Mouse (Mus musculus): ENCODE data around the gene Itga3.

Gene Itga3

GRCm38 (mm10) chr11:95032945-95033344 lies 43.7 kb downstream of the Itga3 start:
- 48% methylated on average over 6 of the region's 6 CpGs for WGBS

- 66% methylated on average over 13 of the region's 13 CpGs for WGBS
These were observed 48.6 kb downstream of the Itga3 start for GRCm38 (mm10) chr11:95027850-95028470.

- WGBS, result 88% methylated on average over 6 of the region's 6 CpGs
These were observed 49.8 kb downstream of the Itga3 start for GRCm38 (mm10) chr11:95026849-95027248.

- 78% methylated on average over 6 of the region's 6 CpGs for WGBS
These were observed 50.5 kb downstream of the Itga3 start for GRCm38 (mm10) chr11:95026090-95026542.

GRCm38 (mm10) chr11:95025227-95026012 lies 51.2 kb downstream of the Itga3 start:
- WGBS, result 90% methylated on average over 11 of the region's 11 CpGs

- 43% methylated on average over 29 of the region's 29 CpGs for whole genome bisulfite sequencing
These were observed 52.0 kb downstream of the Itga3 start for GRCm38 (mm10) chr11:95024439-95025184.

- WGBS, result 94% methylated on average over 9 of the region's 9 CpGs
These were observed 53.1 kb downstream of the Itga3 start for GRCm38 (mm10) chr11:95023481-95023880.

- 78% methylated on average over 10 of the region's 10 CpGs for WGBS
These were observed 54.2 kb downstream of the Itga3 start for GRCm38 (mm10) chr11:95022237-95022992.

- WGBS, result 89% methylated on average over 3 of the region's 3 CpGs
These were observed 61.1 kb downstream of the Itga3 start for GRCm38 (mm10) chr11:95015484-95015883.

- 61% methylated on average over 3 of the region's 3 CpGs for WGBS
These were observed 64.1 kb downstream of the Itga3 start for GRCm38 (mm10) chr11:95012487-95012886.

- 54% methylated on average over 3 of the region's 3 CpGs for WGBS
These were observed 64.5 kb downstream of the Itga3 start for GRCm38 (mm10) chr11:95012075-95012474.

- WGBS, result 73% methylated on average over 1 of the region's 1 CpGs
These were observed 65.2 kb downstream of the Itga3 start for GRCm38 (mm10) chr11:95011416-95011815.

- 35% methylated on average over 4 of the region's 4 CpGs for WGBS
These were observed 65.7 kb downstream of the Itga3 start for GRCm38 (mm10) chr11:95010841-95011403.

GRCm38 (mm10) chr11:95010141-95010739 lies 66.4 kb downstream of the Itga3 start:
- 1% methylated on average over 40 of the region's 40 CpGs for WGBS

- WGBS, result under 1% methylated on average over 30 of the region's 32 CpGs
These were observed 67.0 kb downstream of the Itga3 start, which contains the start of gene Samd14 for GRCm38 (mm10) chr11:95009629-95010014. Samd14 (plus strand) TSS chr11:95009879.

GRCm38 (mm10) chr11:95008661-95009628 lies 67.7 kb downstream of the Itga3 start:
- 15% methylated on average over 15 of the region's 15 CpGs for WGBS

GRCm38 (mm10) chr11:95007418-95007817 lies 69.2 kb downstream of the Itga3 start:
- WGBS, result 69% methylated on average over 3 of the region's 3 CpGs

GRCm38 (mm10) chr11:95006525-95007219 lies 69.9 kb downstream of the Itga3 start:
- 3% methylated on average over 27 of the region's 27 CpGs for WGBS

GRCm38 (mm10) chr11:95006038-95006437 lies 70.6 kb downstream of the Itga3 start:
- WGBS, result 47% methylated on average over 4 of the region's 4 CpGs
